Mouse (Mus musculus) lung, adult 18-20 months (tissue): ENCODE measurements around the gene Ano7.

Source experiments
- DNase-seq, 2 experiments: peaks; one replicate each; pipeline ENCODE4 v3.0.0; 2022; ENCODE audit warnings: mixed read lengths in 2 of 2

Gene Ano7

GRCm38 (mm10) chr1:93373665-93374064 is at the start of gene Ano7:
Gene Ano7 (plus strand): TSS chr1:93373930.
- DNase-seq = no peak

DNA sequence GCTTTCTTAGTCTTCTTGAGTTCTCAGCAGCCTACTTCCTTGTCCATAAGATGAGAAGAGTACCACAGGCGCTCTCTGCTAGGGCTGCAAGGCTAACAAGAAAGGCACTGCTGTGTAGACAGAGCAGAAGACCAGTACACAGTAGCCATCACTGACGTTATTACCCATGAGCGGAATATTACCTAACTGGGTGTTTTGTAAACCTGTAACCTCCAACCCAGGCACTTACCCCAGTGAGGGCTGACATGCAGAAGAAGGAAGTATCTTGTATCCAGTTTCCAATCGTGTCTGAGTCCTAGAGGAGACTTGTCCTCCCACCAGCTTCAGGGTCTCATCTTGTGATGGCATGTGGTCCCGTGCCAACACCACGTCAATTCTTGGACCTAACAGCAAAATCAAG is 49.8 kb upstream of the Ano7 start:
- DNase-seq = no peak

DNA sequence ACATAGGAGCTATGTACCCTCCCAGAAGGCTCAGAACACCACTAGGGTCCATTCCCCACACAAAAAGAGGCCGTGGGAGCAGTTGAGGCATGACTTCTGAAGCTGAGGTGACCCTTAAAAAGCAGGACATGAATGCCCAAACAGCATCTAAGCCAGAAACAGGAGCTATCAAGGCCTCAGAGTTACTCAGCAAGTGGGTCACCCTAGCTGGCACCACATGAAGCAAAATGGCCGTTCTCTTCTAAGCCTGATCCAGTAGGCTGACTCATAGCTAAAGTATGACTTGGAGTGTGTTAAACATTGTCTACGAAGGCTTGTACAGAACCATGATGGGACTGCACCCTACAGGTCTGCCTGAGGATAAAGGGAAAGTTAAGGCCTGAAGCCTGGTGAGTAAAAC is 47.3 kb upstream of the Ano7 start:
- DNase-seq = no peak

DNA sequence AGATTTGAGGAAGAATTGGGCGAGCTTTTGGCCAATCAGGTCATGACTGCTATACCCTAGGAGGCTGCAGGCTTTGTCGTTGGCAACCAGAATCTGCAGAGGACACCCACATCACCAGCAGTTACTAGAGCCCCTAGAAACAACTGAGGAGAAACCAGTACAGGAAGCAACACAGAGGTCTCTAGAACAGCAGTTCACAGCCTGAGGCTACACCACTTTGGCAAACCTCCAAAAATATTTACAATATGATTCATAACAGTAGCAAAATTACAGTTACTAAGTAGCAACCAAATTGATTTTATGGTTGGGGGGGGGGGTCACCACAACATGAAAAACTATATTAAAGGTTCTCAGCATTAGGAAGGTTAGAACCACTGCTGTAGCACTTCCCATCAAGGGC is 39.1 kb upstream of the Ano7 start:
- DNase-seq = no peak

- peak; percentile 96 for DNase-seq
Measured at GRCm38 (mm10) chr1:93342648-93343503, 30.9 kb upstream of the Ano7 start, which contains the start of the genes Ppp1r7 and Pask. Gene Ppp1r7 (plus strand): TSS chr1:93342854. Gene Pask (minus strand): TSS chr1:93343482.

GRCm38 (mm10) chr1:93343504-93344047 is 30.2 kb upstream of the Ano7 start:
- peak; percentile 95 for DNase-seq

DNA sequence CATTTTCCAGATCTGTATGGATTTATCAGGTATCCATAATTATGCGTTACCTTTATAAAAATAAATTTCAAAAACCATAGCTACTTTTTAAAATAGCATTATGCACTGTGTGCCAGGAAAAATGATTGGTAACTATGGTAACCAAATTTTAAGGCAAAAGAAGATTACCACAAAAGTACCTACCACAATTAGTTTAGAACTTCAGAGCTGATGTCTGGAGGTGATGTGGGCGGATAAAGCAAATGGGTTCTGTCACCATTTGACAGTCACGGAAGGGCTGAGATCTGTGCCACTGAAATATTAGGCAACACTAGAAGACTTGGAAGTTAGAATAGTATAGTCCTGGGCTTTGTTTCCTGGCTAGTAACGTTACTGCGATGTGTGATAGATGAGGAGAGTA is 26.6 kb upstream of the Ano7 start:
- DNase-seq = no peak

GRCm38 (mm10) chr1:93349701-93350100 is 24.0 kb upstream of the Ano7 start:
- DNase-seq = no peak

GRCm38 (mm10) chr1:93352724-93353123 is 21.0 kb upstream of the Ano7 start:
- DNase-seq = no peak

DNA sequence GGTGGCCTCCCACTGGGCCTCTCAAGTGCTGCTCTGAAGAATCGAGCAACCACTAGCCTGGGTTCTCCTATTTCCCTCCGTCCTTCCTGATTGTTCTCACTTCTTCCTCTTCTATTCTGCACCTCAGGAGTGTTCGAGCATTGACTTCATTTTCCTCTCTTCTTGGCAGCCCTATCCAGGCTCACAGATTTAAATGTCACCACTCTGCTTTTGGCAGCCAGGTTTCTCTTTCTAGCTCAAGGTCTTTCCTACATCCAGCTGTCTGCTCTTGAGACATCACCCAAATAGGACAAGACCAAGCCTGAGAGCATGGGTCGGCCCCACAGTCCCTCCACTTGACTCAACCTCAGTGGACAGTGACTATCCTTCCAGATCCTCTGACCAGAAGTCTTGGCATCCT is 11.1 kb upstream of the Ano7 start:
- DNase-seq = no peak

DNA sequence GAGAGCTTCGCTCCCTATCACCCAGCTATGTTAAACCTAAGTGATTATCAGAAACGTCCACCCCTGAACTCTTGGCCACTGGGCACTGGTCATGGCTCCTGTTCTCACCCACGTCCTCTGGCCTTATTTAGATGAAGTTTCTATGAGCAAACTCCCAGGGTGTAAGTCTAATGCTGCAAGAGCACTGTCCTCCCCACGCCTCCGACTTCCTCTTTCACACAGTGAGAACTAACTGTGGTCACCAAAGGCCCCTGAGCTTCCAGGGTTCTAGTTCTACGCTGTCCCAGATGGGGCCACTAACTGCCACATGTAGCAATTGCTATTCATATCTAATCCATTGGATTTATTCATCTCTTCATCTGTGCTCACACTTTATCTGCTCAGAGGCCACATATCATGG is 8.1 kb upstream of the Ano7 start:
- DNase-seq = no peak

GRCm38 (mm10) chr1:93377307-93377706 is 3.6 kb downstream of the Ano7 start:
- DNase-seq = no peak

DNA sequence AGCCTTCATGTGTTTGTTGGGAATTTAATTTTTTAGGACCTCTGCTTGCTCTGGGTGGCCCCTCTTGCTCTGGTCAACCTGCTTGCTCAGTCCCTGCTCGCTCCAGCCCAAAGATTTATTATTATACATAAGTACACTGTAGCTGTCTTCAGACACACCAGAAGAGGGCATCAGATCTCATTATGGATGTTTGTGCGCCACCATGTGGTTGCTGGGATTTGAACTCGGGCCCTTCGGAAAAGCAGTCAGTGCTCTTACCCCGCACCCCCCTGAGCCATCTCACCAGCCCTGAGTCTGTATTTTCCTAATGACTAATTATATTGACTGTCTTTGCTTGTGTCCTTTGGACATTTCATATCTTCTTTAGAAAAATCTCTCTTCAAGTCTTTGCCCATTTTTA is 5.4 kb downstream of the Ano7 start:
- no peak for DNase-seq

- no peak for DNase-seq
Measured at GRCm38 (mm10) chr1:93387198-93387597, 13.5 kb downstream of the Ano7 start.

DNA sequence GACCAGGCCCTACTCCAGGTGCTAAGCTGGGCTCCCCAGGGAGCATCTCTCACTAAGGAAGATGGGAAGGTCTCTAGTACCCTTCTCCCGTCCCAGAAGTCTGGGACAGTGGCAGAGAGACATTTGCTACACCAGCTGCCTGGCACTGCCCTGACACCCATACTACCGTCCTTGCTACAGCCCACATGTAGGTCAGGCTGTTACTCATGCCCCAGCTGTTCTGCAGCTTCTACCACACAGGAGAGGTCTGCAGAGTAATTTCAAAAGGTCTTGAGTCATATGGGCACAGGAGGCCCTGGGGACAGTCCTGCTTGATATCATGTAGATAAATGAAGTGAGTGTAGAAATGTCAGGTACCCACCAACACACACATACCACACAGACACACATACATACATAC is 15.2 kb downstream of the Ano7 start:
- DNase-seq = no peak

DNA sequence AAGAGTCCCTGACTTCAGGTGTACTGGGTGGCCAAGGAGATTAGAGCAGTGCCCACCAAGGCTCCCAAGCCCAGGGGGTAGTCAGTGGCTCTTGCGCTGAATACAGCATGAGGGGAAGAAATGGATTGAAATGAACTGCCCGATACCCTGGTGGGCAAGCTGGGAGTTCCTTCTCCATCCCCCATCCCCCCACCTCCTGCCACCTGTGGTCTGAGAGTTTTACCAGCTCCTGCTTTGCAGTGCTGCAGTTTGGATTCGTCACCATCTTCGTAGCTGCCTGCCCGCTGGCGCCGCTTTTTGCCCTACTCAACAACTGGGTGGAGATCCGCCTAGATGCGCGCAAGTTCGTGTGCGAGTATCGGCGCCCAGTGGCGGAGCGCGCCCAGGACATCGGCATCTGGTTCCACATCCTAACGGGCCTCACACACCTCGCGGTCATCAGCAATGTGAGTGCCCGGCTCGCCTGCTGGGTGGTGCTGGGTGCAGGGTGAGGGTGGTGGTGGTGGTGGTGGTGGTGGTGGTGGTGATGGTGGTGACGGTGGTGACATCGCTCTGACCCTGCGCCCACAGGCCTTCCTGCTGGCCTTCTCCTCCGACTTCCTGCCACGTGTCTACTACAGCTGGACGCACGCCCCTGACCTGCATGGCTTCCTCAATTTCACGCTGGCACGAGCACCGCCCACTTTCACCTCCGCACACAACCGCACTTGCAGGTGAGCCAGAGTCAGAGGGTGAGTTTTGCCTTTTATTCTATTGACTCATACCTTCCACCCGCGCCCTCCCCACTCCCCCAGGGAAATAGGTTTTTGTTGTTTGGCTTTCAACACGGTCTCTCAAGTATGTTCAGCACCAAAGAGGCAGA is 27.7 kb downstream of the Ano7 start:
- peak; percentile 59 to 63 for DNase-seq

- DNase-seq = no peak
Measured at GRCm38 (mm10) chr1:93403403-93403802, 29.7 kb downstream of the Ano7 start.

DNA sequence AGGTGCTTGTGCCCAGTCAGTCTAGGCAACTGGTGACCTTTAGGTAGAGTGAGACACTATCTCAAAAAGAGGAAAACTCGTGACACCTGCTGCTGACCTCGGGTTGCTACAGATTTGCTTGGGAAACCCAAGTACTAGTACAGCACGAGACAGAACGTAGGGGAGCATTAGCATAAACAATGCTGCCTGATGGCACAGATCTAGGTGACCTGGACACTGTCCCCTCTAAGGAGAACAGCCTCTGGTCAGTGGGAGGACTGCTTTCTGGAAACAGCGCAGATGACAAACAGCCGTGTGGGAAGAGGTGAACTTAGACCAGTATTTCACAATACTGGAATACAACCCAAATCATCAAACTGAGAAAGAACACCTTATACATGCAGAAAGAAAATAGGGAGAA is 58.4 kb downstream of the Ano7 start:
- no peak for DNase-seq

GRCm38 (mm10) chr1:93439321-93439720 is 65.6 kb downstream of the Ano7 start:
- DNase-seq = no peak

DNA sequence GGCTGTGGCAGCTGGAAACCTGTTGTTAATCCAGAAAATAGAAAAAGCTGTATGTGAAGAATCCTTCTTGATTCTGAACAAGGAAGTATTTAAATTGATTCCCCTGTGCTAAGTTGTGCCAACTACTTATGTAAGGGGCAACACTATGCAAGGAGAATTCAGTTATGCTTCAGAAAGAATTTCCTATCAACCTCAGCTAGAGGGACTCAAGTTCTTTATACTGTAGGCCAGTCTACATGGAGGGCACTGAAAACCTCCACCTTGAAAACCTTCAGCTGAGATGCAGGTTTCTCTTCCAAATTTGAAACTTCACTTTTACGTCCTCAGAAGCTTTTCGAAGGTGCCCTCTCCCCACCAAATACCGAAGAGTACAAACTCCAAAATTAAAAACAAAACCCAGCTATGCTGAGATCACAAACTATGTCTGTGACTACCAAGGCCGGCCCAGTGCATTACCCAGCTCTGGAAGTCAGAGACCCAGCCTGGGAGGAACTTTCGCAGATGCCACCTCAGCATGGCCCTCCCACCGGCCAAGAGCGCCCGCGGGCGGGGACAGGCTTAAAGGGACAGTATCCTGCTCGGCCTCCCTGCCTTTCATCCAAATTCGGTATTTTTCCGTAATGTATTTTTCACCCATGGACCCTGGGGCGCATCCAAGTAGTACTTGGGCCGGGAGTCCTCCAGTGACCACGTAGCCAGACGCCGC is 70.8 kb downstream of the Ano7 start:
- DNase-seq = peak; percentile 86 to 89

DNA sequence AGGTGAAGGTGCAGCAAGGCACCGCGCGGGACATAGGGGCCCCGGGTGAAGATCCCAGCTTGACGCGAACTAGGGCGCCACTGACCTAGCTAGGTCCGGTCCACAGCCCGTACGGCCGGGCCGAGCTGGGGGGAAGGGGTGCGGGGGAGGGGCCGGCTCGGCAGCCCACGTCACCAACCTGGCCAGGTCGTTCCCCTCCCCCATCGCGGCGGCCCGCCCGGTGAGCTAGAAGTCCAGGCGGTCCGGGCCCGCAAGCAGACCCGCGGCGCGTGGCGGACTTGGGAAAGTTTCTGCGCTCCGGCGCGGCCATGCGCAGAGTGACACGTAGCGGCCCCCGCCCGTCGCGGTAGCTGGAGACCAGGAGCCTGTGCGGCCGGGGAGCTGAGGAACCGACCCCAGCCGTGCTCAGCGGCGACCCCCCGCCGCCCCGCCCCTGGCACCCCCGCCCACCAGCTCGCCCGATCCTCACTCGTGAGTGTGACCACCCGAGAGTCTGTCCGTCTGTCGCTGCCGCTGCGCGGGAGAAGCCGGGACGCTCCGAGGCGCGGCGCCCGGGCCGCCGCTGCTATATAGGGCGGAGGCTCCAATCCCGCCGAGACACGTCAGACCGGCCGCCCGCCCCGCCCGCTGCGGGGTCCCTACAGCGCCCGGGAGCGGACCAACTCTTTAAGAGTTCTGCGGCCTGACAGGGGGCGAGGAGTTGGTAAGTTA is 71.5 kb downstream of the Ano7 start:
- DNase-seq = peak; percentile 82 to 84

DNA sequence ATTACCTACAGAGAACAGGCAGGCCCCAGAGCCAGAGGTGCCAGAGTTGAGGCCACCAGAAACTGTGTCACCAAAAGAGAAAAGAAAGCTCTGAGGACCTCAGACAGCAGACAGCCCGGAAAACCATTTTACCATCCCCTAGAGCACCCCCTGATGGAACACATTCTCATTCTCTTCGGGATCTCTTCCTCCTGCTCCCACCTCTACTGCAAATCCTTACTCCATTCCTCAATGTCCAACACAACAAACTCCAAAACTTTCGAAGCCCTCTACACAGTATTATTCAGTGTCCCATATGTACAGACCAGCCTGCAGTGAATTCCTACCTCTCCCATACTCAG is 72.1 kb downstream of the Ano7 start:
- no peak for DNase-seq
